In the genomic region with DNA sequence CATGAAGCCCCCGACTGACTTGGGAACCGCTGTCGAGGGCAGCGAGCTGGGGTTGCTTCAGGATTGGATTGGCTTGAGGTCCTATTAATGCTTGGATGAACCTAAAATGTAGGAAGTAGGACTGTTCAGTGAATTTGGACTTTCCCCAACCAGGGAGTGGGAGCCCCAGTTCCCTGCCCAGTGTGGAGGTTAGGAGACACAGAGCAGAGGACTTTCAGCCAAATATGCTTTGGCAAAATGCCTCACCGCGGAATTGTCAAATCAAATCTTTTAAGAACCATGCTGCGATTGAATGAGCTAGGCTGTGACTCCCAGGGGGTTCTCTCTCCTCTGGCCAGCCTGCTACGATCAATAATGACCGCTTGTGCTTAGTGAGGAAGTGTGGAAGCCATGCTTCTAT, we compare ENCODE assay signal across 14 mouse cellular contexts.
A peak's percentile ranks its signal among the peaks of the same experiment; 100 is the strongest.
DNase-seq lines count a peak whose midpoint lies in the region; ATAC-seq and TF ChIP-seq lines count a peak whose summit lies in the region.
"Had no signal": no experiment of that assay in that cellular context is flagged by ENCODE, and none has a peak within 500 bp of the region (broad histone marks: within the 10 kb centered on the region; RNA-seq: fewer than 3 reads in every experiment).

No protein-coding gene starts in this region.

- no peaks in the 10 kb centered on the region for H3K36me3 ChIP-seq in hindbrain, postnatal 0 days (ENCODE audit: insufficient read depth, low read length)
- H3K36me3 ChIP-seq: forebrain, embryonic 12.5 days; midbrain, embryonic 12.5 days had no signal

- TF ChIP-seq CTCF in hindbrain, postnatal 0 days (IDR thresholded peaks at IDR 0.05; ENCODE audit: low read depth), result no peak

- DNase-seq in cerebellum, postnatal 14 days, result peak; percentile 26 to 41
- no peak for DNase-seq in cerebellum, adult 11-12 months
- DNase-seq in kidney, postnatal 4 days, result peak; percentile 34 to 40
- DNase-seq in kidney, adult 9 months, result no peak
- DNase-seq in lung, postnatal 14 days, result peak; percentile 25
- no peak for DNase-seq in lung, postnatal 25 days (ENCODE audit: low spot score)
- DNase-seq in hindbrain, postnatal 0 days (ENCODE audit: low spot score), result peak; percentile 43
- DNase-seq: cerebellum, adult 18-20 months; thymus, adult 2 months had no signal

- no peak overlapping the region for H3K4me2 ChIP-seq in hindbrain, postnatal 0 days (ENCODE audit: low read depth, low read length)
- H3K4me2 ChIP-seq: forebrain, embryonic 12.5 days; midbrain, embryonic 12.5 days had no signal

- H3K9me3 ChIP-seq in hindbrain, postnatal 0 days (ENCODE audit: low read length), result no peaks in the 10 kb centered on the region
- H3K9me3 ChIP-seq: forebrain, embryonic 12.5 days; midbrain, embryonic 12.5 days had no signal

- H3K27me3 ChIP-seq in hindbrain, postnatal 0 days (ENCODE audit: insufficient read depth, low read length), result no peaks in the 10 kb centered on the region
- H3K27me3 ChIP-seq: forebrain, embryonic 12.5 days; midbrain, embryonic 12.5 days had no signal

- ATAC-seq in hindbrain, postnatal 0 days, result no peak
- ATAC-seq in inflammation-experienced regulatory T-cells, adult 6 months, result no peak
- ATAC-seq: lung, postnatal 0 days had no signal

- 35% methylated on average over 9 of the region's 9 CpGs for WGBS in hindbrain, postnatal 0 days

- H3K4me1 ChIP-seq in hindbrain, postnatal 0 days (ENCODE audit: insufficient read depth, low read length), result 0 out of 2 replicates have a peak, but pooled peaks cover 4% of the 10 kb centered on the region

- H3K4me3 ChIP-seq in hindbrain, postnatal 0 days (ENCODE audit: low read length), result no peak overlapping the region
- H3K4me3 ChIP-seq: forebrain, embryonic 12.5 days; midbrain, embryonic 12.5 days had no signal

- no peak overlapping the region for H3K27ac ChIP-seq in hindbrain, postnatal 0 days
- H3K27ac ChIP-seq: forebrain, embryonic 12.5 days; kidney, postnatal 0 days; midbrain, embryonic 12.5 days had no signal

- H3K9ac ChIP-seq in hindbrain, postnatal 0 days (replicated peaks; ENCODE audit: low read length), result no peak overlapping the region
- H3K9ac ChIP-seq: forebrain, embryonic 12.5 days; midbrain, embryonic 12.5 days had no signal

Comparison
In these comparisons a context has a peak if more than half of its experiments do, and no peak if none do; other contexts are left out.
1. DNase-seq: peak in cerebellum, postnatal 14 days (2 of 2), kidney, postnatal 4 days (2 of 2), lung, postnatal 14 days (single experiment) and hindbrain, postnatal 0 days (single experiment); none in cerebellum, adult 11-12 months (single experiment), kidney, adult 9 months (single experiment) and lung, postnatal 25 days (single experiment).